Mouse (Mus musculus) G1E-ER4 (cell line): ENCODE data around the gene Slc40a1. TPM values are rescaled to one million over a fixed set of nuclear protein-coding genes. Genes with fewer than 3 reads are reported as not detected.

Experiments used
- GATA1 ChIP-seq: IDR thresholded peaks from one replicate; pipeline ENCODE4 v1.8.0; 2012; ENCODE audit warnings: low read length, inconsistent platforms
- polyA plus RNA-seq: library from polyadenylated mRNA; stranded (reverse); fragments of >175 nt; gene quantifications from 2 replicates; pipeline ENCODE4 v1.2.3, GENCODE M21; 2012

The Slc40a1 gene
- polyA plus RNA-seq, 1 experiment = 4.3 TPM

GRCm38 (mm10) chr1:45865727-45866126 is 60.6 kb downstream of the Slc40a1 start:
- TF ChIP-seq GATA1 = no peak

DNA sequence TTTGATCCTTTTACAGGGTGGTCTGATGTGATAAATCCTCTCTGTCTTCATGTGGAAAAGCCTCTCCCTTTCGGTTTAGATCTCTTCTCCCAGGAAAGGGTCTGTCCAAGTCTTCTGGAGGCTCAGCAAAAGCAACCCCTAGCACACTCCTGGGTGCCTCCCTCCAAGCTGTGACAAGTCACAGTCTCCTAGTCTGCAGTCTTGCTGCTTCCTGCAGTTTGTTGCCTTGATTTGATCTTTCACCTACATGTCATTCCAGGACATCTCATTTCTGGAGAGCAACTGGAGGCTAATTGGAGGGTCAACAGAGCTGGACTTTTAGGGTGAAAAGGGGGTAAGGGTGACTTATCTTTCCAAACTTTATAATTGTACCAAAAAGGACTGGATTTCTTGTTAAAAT is 61.0 kb downstream of the Slc40a1 start:
- TF ChIP-seq GATA1 = no peak

DNA sequence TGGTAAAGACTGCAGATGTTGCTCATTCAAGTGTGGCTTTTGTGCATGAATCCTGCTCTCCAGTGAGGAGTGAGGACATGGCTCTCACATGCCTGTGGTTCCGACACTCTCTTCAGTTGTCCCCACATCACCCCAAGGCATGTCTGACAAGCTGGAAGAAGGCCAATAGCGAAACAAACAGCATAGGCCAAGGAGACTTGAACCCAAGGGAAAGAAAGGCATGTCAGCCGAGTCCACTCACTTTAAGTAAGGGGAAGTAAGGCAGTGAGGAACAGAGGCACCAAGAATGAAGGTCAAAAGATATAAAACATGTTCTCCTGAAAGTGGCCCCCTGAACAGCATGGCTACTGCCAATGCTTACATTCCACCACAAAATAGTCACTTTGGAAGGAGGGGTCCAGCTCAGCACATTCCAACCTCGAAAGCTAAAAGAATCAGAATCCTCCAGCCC is 61.7 kb downstream of the Slc40a1 start:
- TF ChIP-seq GATA1 = no peak

DNA sequence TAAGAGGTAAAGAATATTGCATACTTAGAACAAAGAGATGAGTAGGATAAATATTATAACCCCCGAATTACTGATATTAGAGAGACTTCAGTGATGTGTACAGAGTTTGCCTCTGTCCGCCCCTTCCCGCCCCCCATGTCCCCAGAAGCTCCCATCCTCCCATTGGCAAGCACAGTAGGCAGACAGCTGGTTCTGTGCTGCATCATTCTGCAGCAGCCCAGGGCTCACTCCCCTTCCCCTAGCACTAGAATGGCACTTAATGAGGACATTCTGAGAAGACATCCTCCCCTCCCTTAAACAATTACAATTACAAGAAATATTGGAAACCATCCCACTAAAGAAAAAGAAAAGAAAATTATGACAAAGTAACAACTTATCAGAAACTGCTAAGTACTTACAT is 62.7 kb downstream of the Slc40a1 start:
- TF ChIP-seq GATA1 = no peak

- no peak for TF ChIP-seq GATA1
Measured at GRCm38 (mm10) chr1:45861162-45861561, 65.2 kb downstream of the Slc40a1 start.

- TF ChIP-seq GATA1 = no peak
Measured at GRCm38 (mm10) chr1:45860349-45860748, 66.0 kb downstream of the Slc40a1 start.

Other genes starting within 250 kb of the Slc40a1 start
- gene Wdr75, start 131.4 kb downstream of the Slc40a1 start, polyA plus RNA-seq = 6.0 and 23.4 TPM in 2 replicates
- not detected in 2 replicates for gene Gm5269, start 36.2 kb downstream of the Slc40a1 start, polyA plus RNA-seq
- not detected in 2 replicates for gene Dnah7b, start 139.8 kb upstream of the Slc40a1 start, polyA plus RNA-seq